Mouse (Mus musculus) midbrain, embryonic 12.5 days (tissue): ENCODE results near the gene A030003K21Rik. TPM values are rescaled to one million over a fixed set of nuclear protein-coding genes. Genes with fewer than 3 reads are reported as not detected.

Experiments used
- ATAC-seq: fragments of 200-750 bp; cut with Nextera tagmentation; 2 replicates; pipeline ENCODE4 v1.8.0; 2017; ENCODE audit warnings: low read depth, moderate TSS enrichment, moderate library complexity; ENCODE audit not compliant: low FRiP score
- H3K27ac ChIP-seq: fragments of 300-500 bp; sonication (generic); replicated peaks from 2 replicates; pipeline ENCODE4 v1.5.1; 2016; ENCODE audit warnings: mild to moderate bottlenecking
- H3K27me3 ChIP-seq: fragments of 300-500 bp; sonication (generic); 2 replicates; pipeline ENCODE4 v1.6.1; 2016; ENCODE audit warnings: mild to moderate bottlenecking
- H3K36me3 ChIP-seq: fragments of 300-500 bp; sonication (generic); 2 replicates; pipeline ENCODE4 v1.6.1; 2016
- H3K4me1 ChIP-seq: fragments of 300-500 bp; sonication (generic); 2 replicates; pipeline ENCODE4 v1.6.1; 2016
- H3K4me2 ChIP-seq: fragments of 300-500 bp; sonication (generic); replicated peaks from 2 replicates; pipeline ENCODE4 v1.6.1; 2016; ENCODE audit warnings: mild to moderate bottlenecking, moderate library complexity
- H3K4me3 ChIP-seq: fragments of 300-500 bp; sonication (generic); 2 replicates; pipeline ENCODE4 v1.5.1; 2016; ENCODE audit warnings: mild to moderate bottlenecking
- H3K9ac ChIP-seq: fragments of 300-500 bp; sonication (generic); replicated peaks from 2 replicates; pipeline ENCODE4 v1.6.1; 2016; ENCODE audit warnings: mild to moderate bottlenecking, moderate library complexity
- H3K9me3 ChIP-seq: fragments of 300-500 bp; sonication (generic); 2 replicates; pipeline ENCODE4 v1.6.1; 2016; ENCODE audit warnings: mild to moderate bottlenecking
- WGBS: fragments of 180-500 bp; shearing (Covaris S2); methylation state at CpG from one replicate; pipeline ENCODE4 v1.1.7; 2016; 5-methylcytosine and 5-hydroxymethylcytosine counted together
- polyA plus RNA-seq: library from polyadenylated mRNA; unstranded; fragments of >200 nt; fragmentation: Nextera tagmentation; extraction: Ambion mirVana; gene quantifications from 2 replicates; pipeline ENCODE4 v1.2.1, GENCODE M21; 2016

The A030003K21Rik gene
- polyA plus RNA-seq, 1 experiment from 2014 or later, result not detected

DNA sequence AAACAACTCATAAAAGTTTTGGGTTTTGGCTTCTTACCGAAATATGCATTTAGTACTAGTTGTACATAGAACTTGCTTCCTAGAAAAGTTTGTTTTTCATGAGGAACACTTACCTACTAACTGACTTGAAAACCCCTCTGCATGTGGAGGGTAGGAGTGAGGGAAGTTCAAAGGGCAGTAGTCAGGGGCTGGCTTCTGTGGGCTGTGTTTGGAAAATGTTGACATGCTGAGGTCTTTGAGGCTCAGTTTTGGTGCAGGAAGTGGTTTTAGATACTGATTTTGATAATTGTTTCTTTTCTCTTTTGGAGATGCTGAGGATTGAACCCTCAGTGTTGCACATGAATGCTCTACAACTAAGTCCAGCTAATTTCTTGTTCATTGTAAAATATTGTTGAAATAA is 42.6 kb downstream of the A030003K21Rik start:
- 96% methylated on average over 1 of the region's 1 CpGs for WGBS
- Histone ChIP-seq H3K4me3 (no peak overlapping the region), H3K36me3 (peaks cover 33% of the 10 kb centered on the region), H3K27ac (no peak overlapping the region), H3K4me1 (peaks cover 6% of the 10 kb centered on the region; the same call in 1 of the 2 replicates), H3K9ac (no peak overlapping the region), H3K4me2 (no peak overlapping the region), H3K27me3 (no peaks in the 10 kb centered on the region), H3K9me3 (no peaks in the 10 kb centered on the region)
- ATAC-seq, result no peak

DNA sequence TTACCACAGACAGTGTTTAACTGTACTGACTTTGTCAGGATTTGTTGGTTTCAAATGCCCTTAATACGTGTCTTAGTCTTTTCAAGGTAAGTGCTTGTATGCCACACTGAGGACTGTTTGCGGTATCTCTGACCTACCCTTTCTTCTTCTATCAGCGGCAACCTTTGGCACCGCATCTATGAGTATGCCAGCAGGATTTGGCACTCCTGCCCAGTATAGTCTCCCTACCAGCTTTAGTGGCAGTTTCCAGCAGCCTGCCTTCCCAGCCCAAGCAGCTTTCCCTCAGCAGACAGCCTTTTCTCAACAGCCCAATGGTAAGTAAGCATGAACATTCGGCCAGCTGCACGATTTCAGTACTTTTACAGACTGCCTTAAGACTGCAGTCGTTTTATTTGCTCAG is 49.9 kb downstream of the A030003K21Rik start:
- no peak overlapping the region for H3K4me3 ChIP-seq
- 96% methylated on average over 7 of the region's 7 CpGs for WGBS
- no peaks in the 10 kb centered on the region for H3K27me3 ChIP-seq
- H3K4me1 ChIP-seq, result no peaks in the 10 kb centered on the region
- no peak overlapping the region for H3K27ac ChIP-seq
- H3K36me3 ChIP-seq, result peaks cover 27% of the 10 kb centered on the region
- no peak overlapping the region for H3K9ac ChIP-seq
- H3K4me2 ChIP-seq, result no peak overlapping the region
- no peaks in the 10 kb centered on the region for H3K9me3 ChIP-seq
- no peak for ATAC-seq

Other genes starting within 250 kb of the A030003K21Rik start
- 276 and 284 TPM in 2 replicates for gene Mff, start 218.5 kb downstream of the A030003K21Rik start, polyA plus RNA-seq
- 0.14 and 0.31 TPM in 2 replicates for gene Tm4sf20, start 174.9 kb downstream of the A030003K21Rik start, polyA plus RNA-seq
- gene Gm47791, start 172.1 kb downstream of the A030003K21Rik start, polyA plus RNA-seq, result not detected in 2 replicates
- 40.7 and 45.3 TPM in 2 replicates for gene Agfg1, start 103.9 kb downstream of the A030003K21Rik start, polyA plus RNA-seq
- gene A030005L19Rik, start 30.1 kb downstream of the A030003K21Rik start, polyA plus RNA-seq, result not detected in 2 replicates
- not detected in 2 replicates for gene A030014E15Rik, start 18.5 kb downstream of the A030003K21Rik start, polyA plus RNA-seq
- not detected in 2 replicates for gene Gm6217, start 12.0 kb downstream of the A030003K21Rik start, polyA plus RNA-seq
- not detected in 2 replicates for gene Gm7544, start 12.6 kb upstream of the A030003K21Rik start, polyA plus RNA-seq
- not detected in 2 replicates for gene Gm47955, start 16.9 kb upstream of the A030003K21Rik start, polyA plus RNA-seq
- not detected in 2 replicates for gene Gm47959, start 57.2 kb upstream of the A030003K21Rik start, polyA plus RNA-seq
- gene Slc19a3, start 95.1 kb upstream of the A030003K21Rik start, polyA plus RNA-seq, result 0.29 and 0.51 TPM in 2 replicates
- gene Krtap28-10, start 99.1 kb upstream of the A030003K21Rik start, polyA plus RNA-seq, result not detected in 2 replicates
- not detected in 2 replicates for gene Gm47969, start 101.5 kb upstream of the A030003K21Rik start, polyA plus RNA-seq
- gene A030005K14Rik, start 116.0 kb upstream of the A030003K21Rik start, polyA plus RNA-seq, result not detected in 2 replicates
- gene Krtap28-13, start 117.5 kb upstream of the A030003K21Rik start, polyA plus RNA-seq, result not detected in 2 replicates
- gene Ccl20, start 173.4 kb upstream of the A030003K21Rik start, polyA plus RNA-seq, result not detected in 2 replicates
- 0.63 TPM in 1 of 2 replicates, not detected in the other for gene Daw1, start 216.4 kb upstream of the A030003K21Rik start, polyA plus RNA-seq